Mouse (Mus musculus) limb, embryonic 10.5 days (tissue): ENCODE results near the gene Clasp1. TPM values are rescaled to one million over a fixed set of nuclear protein-coding genes. Genes with fewer than 3 reads are reported as not detected.

Experiments
- DNase-seq: peaks from one replicate; pipeline ENCODE4 v3.0.0-alpha.2; 2017; ENCODE audit warnings: low spot score
- H3K27ac ChIP-seq: fragments of 300-500 bp; sonication (generic); 2 replicates; pipeline ENCODE4 v1.5.1; 2016; ENCODE audit warnings: mild to moderate bottlenecking
- H3K27me3 ChIP-seq: fragments of 300-500 bp; sonication (generic); 2 replicates; pipeline ENCODE4 v1.6.1; 2016; ENCODE audit warnings: low read depth, mild to moderate bottlenecking; ENCODE audit not compliant: poor library complexity, severe bottlenecking
- H3K36me3 ChIP-seq: fragments of 300-500 bp; sonication (generic); 2 replicates; pipeline ENCODE4 v1.6.1; 2016; ENCODE audit warnings: mild to moderate bottlenecking, moderate library complexity
- H3K4me1 ChIP-seq: fragments of 300-500 bp; sonication (generic); 2 replicates; pipeline ENCODE4 v1.6.1; 2016
- H3K4me3 ChIP-seq: fragments of 300-500 bp; sonication (generic); 2 replicates; pipeline ENCODE4 v1.5.1; 2016; ENCODE audit warnings: mild to moderate bottlenecking, moderate library complexity
- H3K9me3 ChIP-seq: fragments of 300-500 bp; sonication (generic); replicated peaks from 2 replicates; pipeline ENCODE4 v1.6.1; 2016; ENCODE audit warnings: mild to moderate bottlenecking
- WGBS: fragments of 180-500 bp; shearing (Covaris S2); methylation state at CpG from one replicate; pipeline ENCODE4 v1.1.7; 2016; 5-methylcytosine and 5-hydroxymethylcytosine counted together
- polyA plus RNA-seq: library from polyadenylated mRNA; unstranded; fragments of >200 nt; fragmentation: Nextera tagmentation; extraction: Ambion mirVana; gene quantifications from 2 replicates; pipeline ENCODE4 v1.2.1, GENCODE M21; 2016

Clasp1 gene
- polyA plus RNA-seq, 1 experiment from 2014 or later, result 90.1 TPM

GRCm38 (mm10) chr1:118542880-118543279, 154.0 kb downstream of the Clasp1 start:
- 95% methylated on average over 7 of the region's 7 CpGs for WGBS
- Histone ChIP-seq H3K4me1 (no peaks in the 10 kb centered on the region), H3K27ac (no peak overlapping the region), H3K4me3 (no peak overlapping the region), H3K27me3 (no peaks in the 10 kb centered on the region), H3K36me3 (peaks cover 91% of the 10 kb centered on the region), H3K9me3 (no peaks in the 10 kb centered on the region)
- no peak for DNase-seq

GRCm38 (mm10) chr1:118548769-118549168, 159.9 kb downstream of the Clasp1 start:
- Histone ChIP-seq H3K9me3 (no peaks in the 10 kb centered on the region), H3K27ac (no peak overlapping the region), H3K4me1 (no peaks in the 10 kb centered on the region), H3K27me3 (no peaks in the 10 kb centered on the region), H3K4me3 (no peak overlapping the region), H3K36me3 (peaks cover 93% of the 10 kb centered on the region)
- 91% methylated on average over 5 of the region's 5 CpGs for WGBS
- no peak for DNase-seq

GRCm38 (mm10) chr1:118551152-118551551, 162.3 kb downstream of the Clasp1 start:
- DNase-seq, result no peak
- Histone ChIP-seq H3K4me1 (no peaks in the 10 kb centered on the region), H3K27ac (no peak overlapping the region), H3K4me3 (no peak overlapping the region), H3K36me3 (peaks cover 95% of the 10 kb centered on the region), H3K27me3 (no peaks in the 10 kb centered on the region), H3K9me3 (no peaks in the 10 kb centered on the region)
- 91% methylated on average over 5 of the region's 5 CpGs for WGBS

- Histone ChIP-seq H3K9me3 (no peaks in the 10 kb centered on the region), H3K4me3 (no peak overlapping the region), H3K4me1 (no peaks in the 10 kb centered on the region), H3K27ac (no peak overlapping the region), H3K27me3 (no peaks in the 10 kb centered on the region), H3K36me3 (peaks cover 95% of the 10 kb centered on the region)
- WGBS, result 92% methylated on average over 4 of the region's 4 CpGs
- DNase-seq, result no peak
Observed at GRCm38 (mm10) chr1:118552071-118552470, 163.2 kb downstream of the Clasp1 start.

GRCm38 (mm10) chr1:118553045-118553444, 164.2 kb downstream of the Clasp1 start:
- no peak overlapping the region for H3K4me3 ChIP-seq
- no peaks in the 10 kb centered on the region for H3K27me3 ChIP-seq
- no peak overlapping the region for H3K27ac ChIP-seq
- WGBS, result 91% methylated on average over 2 of the region's 2 CpGs
- peaks cover 95% of the 10 kb centered on the region for H3K36me3 ChIP-seq
- H3K4me1 ChIP-seq, result no peaks in the 10 kb centered on the region
- no peak for DNase-seq
- no peaks in the 10 kb centered on the region for H3K9me3 ChIP-seq

GRCm38 (mm10) chr1:118553451-118553850, 164.6 kb downstream of the Clasp1 start:
- no peak for DNase-seq
- H3K9me3 ChIP-seq, result no peaks in the 10 kb centered on the region
- 95% methylated on average over 3 of the region's 3 CpGs for WGBS
- no peaks in the 10 kb centered on the region for H3K27me3 ChIP-seq
- H3K4me1 ChIP-seq, result no peaks in the 10 kb centered on the region
- no peak overlapping the region for H3K4me3 ChIP-seq
- H3K36me3 ChIP-seq, result peaks cover 94% of the 10 kb centered on the region
- no peak overlapping the region for H3K27ac ChIP-seq

GRCm38 (mm10) chr1:118554961-118555360, 166.1 kb downstream of the Clasp1 start:
- no peak for DNase-seq
- Histone ChIP-seq H3K27ac (no peak overlapping the region), H3K4me3 (no peak overlapping the region), H3K4me1 (no peaks in the 10 kb centered on the region), H3K9me3 (no peaks in the 10 kb centered on the region), H3K27me3 (no peaks in the 10 kb centered on the region), H3K36me3 (peaks cover 89% of the 10 kb centered on the region)
- WGBS, result 87% methylated on average over 5 of the region's 5 CpGs

GRCm38 (mm10) chr1:118559716-118560115, 170.9 kb downstream of the Clasp1 start:
- Histone ChIP-seq H3K36me3 (peaks cover 92% of the 10 kb centered on the region), H3K27me3 (no peaks in the 10 kb centered on the region), H3K9me3 (no peaks in the 10 kb centered on the region), H3K4me1 (no peaks in the 10 kb centered on the region), H3K27ac (no peak overlapping the region), H3K4me3 (no peak overlapping the region)
- DNase-seq, result no peak
- WGBS, result 89% methylated on average over 2 of the region's 2 CpGs

- Histone ChIP-seq H3K9me3 (no peaks in the 10 kb centered on the region), H3K27ac (no peak overlapping the region), H3K4me3 (no peak overlapping the region), H3K27me3 (no peaks in the 10 kb centered on the region), H3K4me1 (no peaks in the 10 kb centered on the region), H3K36me3 (peaks cover 96% of the 10 kb centered on the region)
- DNase-seq, result no peak
Observed at GRCm38 (mm10) chr1:118564561-118564960, 175.7 kb downstream of the Clasp1 start.

GRCm38 (mm10) chr1:118567659-118568058, 178.8 kb downstream of the Clasp1 start:
- peaks cover 92% of the 10 kb centered on the region for H3K36me3 ChIP-seq
- 96% methylated on average over 3 of the region's 3 CpGs for WGBS
- no peaks in the 10 kb centered on the region for H3K4me1 ChIP-seq
- no peaks in the 10 kb centered on the region for H3K9me3 ChIP-seq
- no peak overlapping the region for H3K4me3 ChIP-seq
- DNase-seq, result no peak
- H3K27me3 ChIP-seq, result no peaks in the 10 kb centered on the region
- no peak overlapping the region for H3K27ac ChIP-seq

- no peak for DNase-seq
- Histone ChIP-seq H3K27me3 (no peaks in the 10 kb centered on the region), H3K36me3 (peaks cover 63% of the 10 kb centered on the region)
Observed at GRCm38 (mm10) chr1:118580174-118580702, 191.4 kb downstream of the Clasp1 start.

GRCm38 (mm10) chr1:118581179-118581578, 192.3 kb downstream of the Clasp1 start:
- Histone ChIP-seq H3K27me3 (no peaks in the 10 kb centered on the region), H3K4me3 (no peak overlapping the region), H3K4me1 (no peaks in the 10 kb centered on the region), H3K9me3 (no peaks in the 10 kb centered on the region), H3K36me3 (peaks cover 54% of the 10 kb centered on the region), H3K27ac (no peak overlapping the region)
- WGBS, result 97% methylated on average over 8 of the region's 8 CpGs
- no peak for DNase-seq

More at GRCm38 (mm10) chr1:118580174-118580702, 191.4 kb downstream of the Clasp1 start:
- no peak overlapping the region for H3K27ac ChIP-seq
- H3K4me1 ChIP-seq, result no peaks in the 10 kb centered on the region
- no peak overlapping the region for H3K4me3 ChIP-seq
- 97% methylated on average over 2 of the region's 2 CpGs for WGBS
- H3K9me3 ChIP-seq, result no peaks in the 10 kb centered on the region

GRCm38 (mm10) chr1:118589721-118590120, 200.9 kb downstream of the Clasp1 start:
- Histone ChIP-seq H3K9me3 (no peaks in the 10 kb centered on the region), H3K27ac (no peak overlapping the region), H3K36me3 (peaks cover 60% of the 10 kb centered on the region), H3K4me3 (no peak overlapping the region), H3K27me3 (no peaks in the 10 kb centered on the region), H3K4me1 (no peaks in the 10 kb centered on the region)
- 92% methylated on average over 5 of the region's 5 CpGs for WGBS
- no peak for DNase-seq

- no peak overlapping the region for H3K27ac ChIP-seq
- H3K36me3 ChIP-seq, result peaks cover 89% of the 10 kb centered on the region
- H3K4me3 ChIP-seq, result no peak overlapping the region
- no peaks in the 10 kb centered on the region for H3K9me3 ChIP-seq
- no peak for DNase-seq
- no peaks in the 10 kb centered on the region for H3K4me1 ChIP-seq
- WGBS, result 93% methylated on average over 4 of the region's 4 CpGs
- H3K27me3 ChIP-seq, result no peaks in the 10 kb centered on the region
Observed at GRCm38 (mm10) chr1:118592933-118593332, 204.1 kb downstream of the Clasp1 start.
